Mouse (Mus musculus): ENCODE data around the gene Nup93. TPM values are rescaled to one million over a fixed set of nuclear protein-coding genes. Genes with fewer than 3 reads are reported as not detected.

The Nup93 gene
- polyA plus RNA-seq, 1 experiment = 26.5 TPM

DNA sequence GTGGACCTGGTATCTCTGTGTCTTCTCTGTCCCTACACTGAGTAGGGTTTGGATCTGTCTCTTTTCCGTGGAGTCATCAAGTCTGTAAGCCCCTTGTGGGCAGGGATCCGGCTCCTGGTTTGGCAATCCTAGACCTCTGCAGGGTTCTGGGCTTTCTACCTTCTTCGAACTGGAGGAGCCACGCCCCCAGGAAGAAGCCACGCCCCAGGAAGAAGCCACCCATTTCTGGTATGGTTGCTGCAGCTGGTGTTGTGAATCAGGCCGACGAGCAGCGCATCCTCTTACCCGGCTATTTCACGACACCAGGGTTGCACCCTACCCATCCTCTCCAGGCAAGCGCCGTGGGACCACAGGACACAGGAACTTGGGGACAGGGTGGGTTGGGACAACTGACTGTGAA, 109.7 kb downstream of the Nup93 start:
- H3K27ac ChIP-seq (ENCODE audit: insufficient read depth, low read length) = no peak overlapping the region
- TF ChIP-seq CTCF (IDR thresholded peaks at IDR 0.05; ENCODE audit: extremely low read depth, insufficient read depth, low read length) (no peak), POLR2A (IDR thresholded peaks at IDR 0.05; ENCODE audit: extremely low read depth, insufficient read depth, low read length) (no peak)
- H3K4me3 ChIP-seq (ENCODE audit: insufficient read depth, low read length) = no peak overlapping the region
- H3K4me1 ChIP-seq (ENCODE audit: control insufficient read depth, insufficient read depth, low read length) = no peaks in the 10 kb centered on the region

GRCm38 (mm10) chr8:94326016-94326415, 111.7 kb downstream of the Nup93 start:
- no peaks in the 10 kb centered on the region for H3K4me1 ChIP-seq (ENCODE audit: control insufficient read depth, insufficient read depth, low read length)

GRCm38 (mm10) chr8:94328932-94329728, 114.8 kb downstream of the Nup93 start, which contains the start of gene Slc12a3:
TSS of gene Slc12a3 (plus strand) at chr8:94329201.
- no peak within 1 kb of the TSS for H3K27ac ChIP-seq (ENCODE audit: insufficient read depth, low read length)
- no peak for TF ChIP-seq POLR2A (IDR thresholded peaks at IDR 0.05; ENCODE audit: extremely low read depth, insufficient read depth, low read length)
- TF ChIP-seq CTCF (IDR thresholded peaks at IDR 0.05; ENCODE audit: extremely low read depth, insufficient read depth, low read length) = no peak

More at GRCm38 (mm10) chr8:94326016-94326415, 111.7 kb downstream of the Nup93 start:
- no peak overlapping the region for H3K27ac ChIP-seq (ENCODE audit: insufficient read depth, low read length)
- H3K4me3 ChIP-seq (ENCODE audit: insufficient read depth, low read length) = no peak overlapping the region
- TF ChIP-seq CTCF (IDR thresholded peaks at IDR 0.05; ENCODE audit: extremely low read depth, insufficient read depth, low read length) (no peak), POLR2A (IDR thresholded peaks at IDR 0.05; ENCODE audit: extremely low read depth, insufficient read depth, low read length) (no peak)

DNA sequence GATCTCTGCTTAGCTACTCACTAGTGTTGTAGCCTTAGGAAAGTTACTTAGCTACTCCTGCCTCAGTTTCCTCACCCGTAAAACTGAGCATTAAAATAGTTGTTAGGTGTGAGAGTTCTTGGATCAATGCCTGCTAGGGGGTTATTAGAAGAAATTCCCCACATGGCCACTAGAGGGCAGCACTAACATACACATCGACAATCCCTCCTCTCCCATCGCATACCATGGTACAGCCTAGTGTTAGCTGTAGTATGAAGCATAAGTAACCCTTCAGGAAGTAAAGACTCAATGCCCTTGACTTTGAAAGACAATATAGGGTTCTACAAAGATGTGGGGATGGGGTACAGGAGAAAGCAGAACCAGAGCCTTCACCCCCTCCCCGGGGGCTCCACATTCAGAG, 116.4 kb downstream of the Nup93 start:
- Histone ChIP-seq H3K4me3 (ENCODE audit: insufficient read depth, low read length) (no peak overlapping the region), H3K27ac (ENCODE audit: insufficient read depth, low read length) (no peak overlapping the region), H3K4me1 (ENCODE audit: control insufficient read depth, insufficient read depth, low read length) (no peaks in the 10 kb centered on the region)
- no peak for TF ChIP-seq POLR2A (IDR thresholded peaks at IDR 0.05; ENCODE audit: extremely low read depth, insufficient read depth, low read length)
- TF ChIP-seq CTCF (IDR thresholded peaks at IDR 0.05; ENCODE audit: extremely low read depth, insufficient read depth, low read length) = peak; percentile 92

More at GRCm38 (mm10) chr8:94328932-94329728, 114.8 kb downstream of the Nup93 start, which contains the start of gene Slc12a3:
- no peak within 1 kb of the TSS for H3K4me3 ChIP-seq (ENCODE audit: insufficient read depth, low read length)
- H3K4me1 ChIP-seq (ENCODE audit: control insufficient read depth, insufficient read depth, low read length) = no peaks in the 10 kb centered on the region

- no peak overlapping the region for H3K27ac ChIP-seq (ENCODE audit: insufficient read depth, low read length)
- H3K4me3 ChIP-seq (ENCODE audit: insufficient read depth, low read length) = no peak overlapping the region
- no peaks in the 10 kb centered on the region for H3K4me1 ChIP-seq (ENCODE audit: control insufficient read depth, insufficient read depth, low read length)
- TF ChIP-seq POLR2A (IDR thresholded peaks at IDR 0.05; ENCODE audit: extremely low read depth, insufficient read depth, low read length) (no peak), CTCF (IDR thresholded peaks at IDR 0.05; ENCODE audit: extremely low read depth, insufficient read depth, low read length) (peak; percentile 29)
Observed at GRCm38 (mm10) chr8:94333345-94333744, 119.0 kb downstream of the Nup93 start.

DNA sequence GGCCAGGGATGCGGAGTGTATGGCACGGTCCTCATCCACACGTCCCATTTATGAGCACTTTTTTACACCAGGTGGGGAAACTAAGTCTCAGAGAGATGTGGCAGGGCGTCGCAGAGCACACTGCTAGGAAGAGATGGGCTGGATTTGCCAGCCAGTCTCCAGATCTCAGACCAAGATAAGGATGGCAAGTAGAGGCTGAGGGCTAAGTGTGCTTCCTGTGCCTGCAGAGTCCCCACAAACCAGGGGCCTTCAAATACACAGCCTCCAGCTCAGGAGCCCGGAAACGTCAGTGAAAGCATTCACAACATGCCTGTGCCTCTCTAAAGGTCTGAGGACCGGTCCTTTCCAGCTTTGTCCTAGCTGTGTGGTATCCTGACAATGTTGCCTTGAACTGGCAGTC, 123.2 kb downstream of the Nup93 start:
- no peak overlapping the region for H3K4me3 ChIP-seq (ENCODE audit: insufficient read depth, low read length)
- H3K27ac ChIP-seq (ENCODE audit: insufficient read depth, low read length) = no peak overlapping the region
- TF ChIP-seq CTCF (IDR thresholded peaks at IDR 0.05; ENCODE audit: extremely low read depth, insufficient read depth, low read length) (no peak), POLR2A (IDR thresholded peaks at IDR 0.05; ENCODE audit: extremely low read depth, insufficient read depth, low read length) (no peak)
- H3K4me1 ChIP-seq (ENCODE audit: control insufficient read depth, insufficient read depth, low read length) = no peaks in the 10 kb centered on the region

DNA sequence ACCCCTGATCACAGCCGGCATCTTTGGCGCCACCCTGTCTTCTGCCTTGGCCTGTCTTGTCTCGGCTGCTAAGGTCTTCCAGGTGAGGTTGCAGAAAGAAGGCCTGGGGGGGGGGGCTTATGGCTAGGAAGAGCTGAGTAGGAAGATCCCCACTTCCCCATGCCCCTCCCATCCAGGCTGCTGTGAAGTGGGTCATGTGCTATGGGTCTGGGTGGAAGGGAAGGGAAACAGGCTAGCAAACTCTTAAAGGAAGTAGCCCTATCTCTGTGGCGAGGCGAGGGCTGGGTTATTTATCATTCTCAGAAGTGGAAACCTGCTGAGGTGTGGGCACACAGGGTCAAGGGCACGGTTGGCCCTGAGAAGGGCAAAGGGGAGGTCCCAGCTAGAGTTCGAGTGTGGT, 126.4 kb downstream of the Nup93 start:
- no peak overlapping the region for H3K4me3 ChIP-seq (ENCODE audit: insufficient read depth, low read length)
- TF ChIP-seq CTCF (IDR thresholded peaks at IDR 0.05; ENCODE audit: extremely low read depth, insufficient read depth, low read length) (no peak), POLR2A (IDR thresholded peaks at IDR 0.05; ENCODE audit: extremely low read depth, insufficient read depth, low read length) (no peak)

DNA sequence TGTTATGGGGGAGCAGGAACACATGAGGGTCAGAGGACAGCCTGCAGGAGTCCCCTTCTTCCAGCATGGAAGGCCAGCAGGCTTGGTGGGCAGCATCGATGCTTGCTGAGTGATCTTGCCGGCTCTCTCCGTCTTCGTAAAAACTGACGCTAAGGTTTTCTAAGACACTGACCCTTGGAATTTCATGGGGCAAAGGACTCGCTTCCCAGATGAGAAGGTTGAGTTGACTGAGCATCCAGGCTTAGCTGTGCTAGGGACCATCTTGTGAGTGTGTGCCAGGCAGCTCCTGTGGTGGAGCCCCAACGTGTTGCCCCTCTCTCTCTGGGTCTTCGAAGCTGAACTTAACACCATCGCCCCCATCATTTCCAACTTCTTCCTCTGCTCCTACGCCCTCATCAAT, 128.3 kb downstream of the Nup93 start:
- Histone ChIP-seq H3K27ac (ENCODE audit: insufficient read depth, low read length) (no peak overlapping the region), H3K4me3 (ENCODE audit: insufficient read depth, low read length) (no peak overlapping the region), H3K4me1 (ENCODE audit: control insufficient read depth, insufficient read depth, low read length) (no peaks in the 10 kb centered on the region; the same call in 1 of the 2 replicates)
- no peak for TF ChIP-seq POLR2A (IDR thresholded peaks at IDR 0.05; ENCODE audit: extremely low read depth, insufficient read depth, low read length)
- no peak for TF ChIP-seq CTCF (IDR thresholded peaks at IDR 0.05; ENCODE audit: extremely low read depth, insufficient read depth, low read length)

More for the DNA sequence above, 126.4 kb downstream of the Nup93 start:
- no peaks in the 10 kb centered on the region; the same call in 1 of the 2 replicates for H3K4me1 ChIP-seq (ENCODE audit: control insufficient read depth, insufficient read depth, low read length)
- H3K27ac ChIP-seq (ENCODE audit: insufficient read depth, low read length) = no peak overlapping the region

DNA sequence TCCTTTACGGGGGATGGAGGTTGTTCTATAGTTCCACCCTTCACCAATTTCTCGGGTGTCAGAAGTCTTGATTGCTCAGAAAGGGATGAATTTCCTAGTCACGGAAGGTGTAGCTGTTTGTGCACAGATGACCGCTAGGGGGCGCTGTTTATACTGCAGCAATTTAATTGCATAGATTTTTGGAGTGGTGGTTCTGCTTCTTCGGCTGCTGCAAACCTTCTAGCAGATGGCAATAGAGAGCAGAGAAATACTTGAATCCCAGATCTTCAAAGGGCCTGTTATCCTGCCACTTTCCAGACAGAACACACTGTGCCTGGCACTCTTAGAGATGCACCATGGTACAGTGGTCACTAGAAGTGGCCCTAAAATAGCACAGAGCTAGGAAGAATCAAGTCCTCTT, 128.9 kb downstream of the Nup93 start:
- no peak overlapping the region for H3K4me3 ChIP-seq (ENCODE audit: insufficient read depth, low read length)
- no peaks in the 10 kb centered on the region; the same call in 1 of the 2 replicates for H3K4me1 ChIP-seq (ENCODE audit: control insufficient read depth, insufficient read depth, low read length)
- no peak overlapping the region for H3K27ac ChIP-seq (ENCODE audit: insufficient read depth, low read length)
- no peak for TF ChIP-seq POLR2A (IDR thresholded peaks at IDR 0.05; ENCODE audit: extremely low read depth, insufficient read depth, low read length)
- peak; percentile 93 for TF ChIP-seq CTCF (IDR thresholded peaks at IDR 0.05; ENCODE audit: extremely low read depth, insufficient read depth, low read length)

Measured in cortical plate, adult 2 months (tissue).